Mouse (Mus musculus) myocyte (in vitro differentiated cells): ENCODE results near the gene Tanc2.

Experiments used
- E2F4 ChIP-seq: IDR thresholded peaks from one replicate; pipeline ENCODE4 v1.6.1; 2011; ENCODE audit warnings: mild to moderate bottlenecking, control low read depth, moderate library complexity; ENCODE audit not compliant: insufficient read depth
- MAX ChIP-seq: IDR thresholded peaks from one replicate; pipeline ENCODE4 v1.6.1; 2011; ENCODE audit warnings: low read depth, mild to moderate bottlenecking, control low read depth
- POLR2A ChIP-seq: IDR thresholded peaks from one replicate; pipeline ENCODE4 v1.6.1; 2011; ENCODE audit warnings: low read depth, mild to moderate bottlenecking, control low read depth, moderate library complexity; ENCODE audit not compliant: insufficient read length
- POLR2AphosphoS2 ChIP-seq: IDR thresholded peaks from one replicate; pipeline ENCODE4 v1.6.1; 2011; ENCODE audit warnings: low read depth, control low read depth; ENCODE audit not compliant: insufficient read length

- TF ChIP-seq MAX (no peak), E2F4 (no peak), POLR2AphosphoS2 (no peak), POLR2A (no peak)
These were observed 379.2 kb downstream of the Tanc2 start for GRCm38 (mm10) chr11:105968948-105969347.
